In the genomic region with DNA sequence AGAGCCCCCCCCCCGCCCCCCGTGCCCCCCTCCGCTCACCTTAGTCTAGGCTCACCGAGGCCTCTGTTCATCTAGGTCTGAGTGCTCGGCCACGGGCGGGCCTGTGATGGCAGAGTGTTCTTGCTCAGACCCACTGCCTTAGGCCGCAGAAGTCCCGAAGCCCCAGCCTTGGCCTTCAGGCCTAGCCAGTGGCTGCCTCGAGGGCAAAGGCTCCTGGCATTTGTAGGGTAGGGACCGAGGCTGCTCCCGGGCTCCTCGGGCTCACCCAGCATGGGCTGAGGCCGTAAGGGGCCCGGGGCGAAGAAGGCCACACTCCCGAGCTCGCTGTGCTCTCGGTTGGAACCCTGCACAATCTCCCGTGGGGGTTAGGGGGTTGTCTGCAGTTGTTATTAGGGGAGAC, we compare ENCODE assay signal across 25 mouse cellular contexts. TPM values are rescaled to one million over a fixed set of nuclear protein-coding genes. Genes with fewer than 3 reads are reported as not detected.
"Had no signal": no experiment of that assay in that cellular context is flagged by ENCODE, and none has a peak within 500 bp of the region (broad histone marks: within the 10 kb centered on the region; RNA-seq: fewer than 3 reads in every experiment).

No protein-coding gene starts in this region.

- ATAC-seq: liver, postnatal 0 days; lung, postnatal 0 days; midbrain, embryonic 13.5 days; midbrain, embryonic 15.5 days had no signal

- DNase-seq: liver, postnatal 0 days; lung, adult 2 months; lung, postnatal 14 days; lung, postnatal 36 days; right cerebral cortex, postnatal 14 days; thymus, adult 2 months; thymus, postnatal 25 days; thymus, postnatal 4 days had no signal

- H3K9ac ChIP-seq: liver, postnatal 0 days; lung, embryonic 15.5 days; midbrain, embryonic 13.5 days; midbrain, embryonic 15.5 days; neural tube, embryonic 12.5 days; stomach, embryonic 15.5 days had no signal

- H3K36me3 ChIP-seq: lung, embryonic 15.5 days; midbrain, embryonic 13.5 days; midbrain, embryonic 15.5 days; neural tube, embryonic 12.5 days; stomach, embryonic 15.5 days had no signal

- H3K4me3 ChIP-seq: lung, embryonic 15.5 days; megakaryocyte, embryonic 14.5 days; midbrain, embryonic 13.5 days; midbrain, embryonic 15.5 days; neural tube, embryonic 12.5 days; stomach, embryonic 15.5 days had no signal

- H3K27ac ChIP-seq: lung, embryonic 15.5 days; macrophage; midbrain, embryonic 13.5 days; midbrain, embryonic 15.5 days; neural tube, embryonic 12.5 days; stomach, embryonic 15.5 days; stomach, postnatal 0 days had no signal

- H3K9me3 ChIP-seq: lung, embryonic 15.5 days had no signal

- H3K4me2 ChIP-seq: lung, embryonic 15.5 days; midbrain, embryonic 11.5 days; midbrain, embryonic 13.5 days; midbrain, embryonic 15.5 days; neural tube, embryonic 12.5 days; stomach, embryonic 15.5 days had no signal

- H3K4me1 ChIP-seq: lung, embryonic 15.5 days; megakaryocyte, embryonic 14.5 days; midbrain, embryonic 13.5 days; midbrain, embryonic 15.5 days; neural tube, embryonic 12.5 days; stomach, embryonic 15.5 days had no signal

- H3K27me3 ChIP-seq: lung, embryonic 15.5 days; megakaryocyte, embryonic 14.5 days; midbrain, embryonic 13.5 days; midbrain, embryonic 15.5 days; neural tube, embryonic 12.5 days; stomach, embryonic 15.5 days had no signal

RNA-seq across cellular contexts. Expression of gene Gm14403, which starts 25.0 kb away (rescaled TPM):
- total RNA-seq: monocyte, adult 5-6 weeks had no signal

RNA-seq across cellular contexts. Expression of gene Gm14406, which starts 54.9 kb away (rescaled TPM):
- total RNA-seq: midbrain, postnatal 0 days; neutrophil, adult 5-6 weeks had no signal
- polyA plus RNA-seq: liver, postnatal 0 days; lung, adult 2 months; lung, embryonic 15.5 days; lung, postnatal 0 days; macrophage; midbrain, embryonic 11.5 days; midbrain, embryonic 13.5 days; midbrain, embryonic 15.5 days; midbrain, postnatal 0 days; neural tube, embryonic 12.5 days; neural tube, embryonic 14.5 days; spleen, adult 2 months; stomach, embryonic 15.5 days; stomach, postnatal 0 days; testis, adult 2 months; thymus, adult 2 months; urinary bladder, adult 2 months had no signal
